Mouse (Mus musculus): ENCODE measurements around the gene Pkig. TPM values are rescaled to one million over a fixed set of nuclear protein-coding genes. Genes with fewer than 3 reads are reported as not detected.

Gene Pkig
- total and polyA plus RNA-seq, 3 experiments = 225 to 364 (median 227) TPM

DNA sequence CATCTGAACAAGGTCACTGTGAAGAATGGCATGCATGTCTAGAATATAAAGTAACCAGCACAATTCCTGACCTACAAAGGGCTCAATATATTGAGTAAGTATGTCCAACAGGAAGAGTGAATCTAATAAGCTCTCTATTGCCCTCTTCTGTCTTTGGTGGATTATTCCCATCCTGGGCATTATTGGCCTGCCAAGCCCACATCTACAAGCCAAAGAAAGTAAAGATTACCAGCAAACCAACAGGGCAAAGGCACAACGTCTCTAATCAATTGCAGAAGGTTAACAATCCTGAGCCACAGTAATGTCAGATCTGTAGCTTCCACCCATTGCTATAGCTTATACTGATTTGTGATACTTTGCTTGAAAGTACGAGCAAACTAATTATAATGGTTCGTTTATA lies 17.7 kb upstream of the Pkig start:
- DNase-seq (ENCODE audit: extremely low read depth) = no peak
- H3K9me3 ChIP-seq (replicated peaks; ENCODE audit: low read length) = no peaks in the 10 kb centered on the region
- H3K4me2 ChIP-seq (ENCODE audit: insufficient read depth, low read depth, poor library complexity, severe bottlenecking) = peak overlapping the region; percentile 100
- H3K4me3 ChIP-seq (replicated peaks in 1 of 3; ENCODE audit: low read depth in 2 of 3, low read length in 2 of 3, poor library complexity in 1 of 3) = peak overlapping the region; percentile 33 to 53 (median 50)
- H3K27ac ChIP-seq (ENCODE audit: insufficient read depth, low read depth) = peak overlapping the region; percentile 70; the same call in 1 of the 2 replicates
- peaks cover 86% of the 10 kb centered on the region for H3K79me2 ChIP-seq (replicated peaks; ENCODE audit: control insufficient read depth, extremely low read depth, insufficient read depth, poor library complexity, severe bottlenecking)
- dilution Hi-C loops (cut with MboI; ENCODE audit: extremely low pct_ligation_motif_present, extremely low pct_unique_long_range_greater_than_20kb, low sequenced_read_pairs) = no loop called here
- H3K9ac ChIP-seq (ENCODE audit: insufficient read depth, low read depth) = peak overlapping the region; percentile 80; the same call in 1 of the 2 replicates
- peaks cover 44 to 59% of the 10 kb centered on the region in 2 experiments for H3K36me3 ChIP-seq (replicated peaks in 1 of 2; ENCODE audit: control insufficient read depth in 1 of 2, insufficient read depth in 1 of 2, low read length in 1 of 2)
- H3K27me3 ChIP-seq (replicated peaks) = no peaks in the 10 kb centered on the region
- in situ Hi-C loops (cut with MboI; ENCODE audit: low pct_ligation_motif_present, low pct_unique_long_range_greater_than_20kb, low sequenced_read_pairs) = no loop called here
- H3K4me1 ChIP-seq (ENCODE audit: control insufficient read depth in 1 of 2, insufficient read depth in 2 of 2) = peaks cover 9 to 52% of the 10 kb centered on the region in 2 experiments
- TF ChIP-seq CHD1 (IDR thresholded peaks at IDR 0.05; ENCODE audit: low read depth, low read length) (peak; percentile 79), CTCF (conservative IDR thresholded peaks at IDR 0.05 in 1 of 2, IDR thresholded peaks at IDR 0.05 in 1 of 2; ENCODE audit: low read depth in 2 of 2, low read length in 2 of 2) (peak in 1 of 2 experiments; percentile 35; a peak in 2 of 4 replicates), SIN3A (IDR thresholded peaks at IDR 0.05; ENCODE audit: low read length) (0 out of 2 replicates have a peak, but pooled peaks have one; percentile 44), RCOR1 (conservative IDR thresholded peaks at IDR 0.05; ENCODE audit: low read depth, low read length) (no peak), SMC3 (IDR thresholded peaks at IDR 0.05; ENCODE audit: low read depth, low read length) (no peak), HCFC1 (IDR thresholded peaks at IDR 0.05; ENCODE audit: low read depth, low read length) (no peak), ZMIZ1 (IDR thresholded peaks at IDR 0.05; ENCODE audit: low read depth, low read length) (no peak), IRF4 (IDR thresholded peaks at IDR 0.05; ENCODE audit: low read depth, low read length) (no peak), MAZ (IDR thresholded peaks at IDR 0.05; ENCODE audit: low read depth, low read length) (no peak), ZNF384 (IDR thresholded peaks at IDR 0.05; ENCODE audit: low read depth, low read length) (no peak)

DNA sequence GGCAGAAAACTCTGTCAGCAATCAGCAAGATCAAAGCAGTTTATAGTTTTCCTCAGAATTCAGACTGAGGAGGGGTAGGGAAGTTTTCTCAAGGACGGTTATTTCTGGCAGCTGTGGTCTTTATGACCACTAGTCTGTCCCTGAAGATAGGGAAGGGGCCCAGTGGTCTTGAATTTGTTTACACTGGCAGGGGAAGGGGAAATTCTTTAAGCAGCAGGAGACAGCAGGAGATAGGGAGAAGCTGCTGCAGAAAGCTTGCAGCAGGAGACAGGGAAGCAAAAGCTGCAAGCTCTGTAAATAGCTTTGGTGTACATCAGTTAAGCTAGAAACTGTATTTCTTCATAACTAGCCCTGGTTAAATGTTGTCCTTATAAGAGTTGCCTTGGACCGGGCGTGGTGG lies 16.5 kb upstream of the Pkig start:
- Histone ChIP-seq H3K4me2 (ENCODE audit: insufficient read depth, low read depth, poor library complexity, severe bottlenecking) (peak overlapping the region; percentile 100), H3K9me3 (replicated peaks; ENCODE audit: low read length) (no peaks in the 10 kb centered on the region), H3K27me3 (replicated peaks) (no peaks in the 10 kb centered on the region), H3K4me1 (ENCODE audit: control insufficient read depth in 1 of 2, insufficient read depth in 2 of 2) (peaks cover 11 to 47% of the 10 kb centered on the region in 2 experiments), H3K9ac (ENCODE audit: insufficient read depth, low read depth) (peak overlapping the region; percentile 36), H3K4me3 (replicated peaks in 1 of 3; ENCODE audit: low read depth in 2 of 3, low read length in 2 of 3, poor library complexity in 1 of 3) (peak overlapping the region; percentile 16 to 39 (median 36)), H3K36me3 (replicated peaks in 1 of 2; ENCODE audit: control insufficient read depth in 1 of 2, insufficient read depth in 1 of 2, low read length in 1 of 2) (peaks cover 39 to 47% of the 10 kb centered on the region in 2 experiments), H3K79me2 (replicated peaks; ENCODE audit: control insufficient read depth, extremely low read depth, insufficient read depth, poor library complexity, severe bottlenecking) (peaks cover 75% of the 10 kb centered on the region), H3K27ac (ENCODE audit: insufficient read depth, low read depth) (peak overlapping the region; percentile 83)
- in situ Hi-C loops (cut with MboI; ENCODE audit: low pct_ligation_motif_present, low pct_unique_long_range_greater_than_20kb, low sequenced_read_pairs) (no loop called here), dilution Hi-C loops (cut with MboI; ENCODE audit: extremely low pct_ligation_motif_present, extremely low pct_unique_long_range_greater_than_20kb, low sequenced_read_pairs) (no loop called here)
- TF ChIP-seq MAZ (IDR thresholded peaks at IDR 0.05; ENCODE audit: low read depth, low read length) (no peak), ZNF384 (IDR thresholded peaks at IDR 0.05; ENCODE audit: low read depth, low read length) (no peak)
- no peak for DNase-seq (ENCODE audit: extremely low read depth)

DNA sequence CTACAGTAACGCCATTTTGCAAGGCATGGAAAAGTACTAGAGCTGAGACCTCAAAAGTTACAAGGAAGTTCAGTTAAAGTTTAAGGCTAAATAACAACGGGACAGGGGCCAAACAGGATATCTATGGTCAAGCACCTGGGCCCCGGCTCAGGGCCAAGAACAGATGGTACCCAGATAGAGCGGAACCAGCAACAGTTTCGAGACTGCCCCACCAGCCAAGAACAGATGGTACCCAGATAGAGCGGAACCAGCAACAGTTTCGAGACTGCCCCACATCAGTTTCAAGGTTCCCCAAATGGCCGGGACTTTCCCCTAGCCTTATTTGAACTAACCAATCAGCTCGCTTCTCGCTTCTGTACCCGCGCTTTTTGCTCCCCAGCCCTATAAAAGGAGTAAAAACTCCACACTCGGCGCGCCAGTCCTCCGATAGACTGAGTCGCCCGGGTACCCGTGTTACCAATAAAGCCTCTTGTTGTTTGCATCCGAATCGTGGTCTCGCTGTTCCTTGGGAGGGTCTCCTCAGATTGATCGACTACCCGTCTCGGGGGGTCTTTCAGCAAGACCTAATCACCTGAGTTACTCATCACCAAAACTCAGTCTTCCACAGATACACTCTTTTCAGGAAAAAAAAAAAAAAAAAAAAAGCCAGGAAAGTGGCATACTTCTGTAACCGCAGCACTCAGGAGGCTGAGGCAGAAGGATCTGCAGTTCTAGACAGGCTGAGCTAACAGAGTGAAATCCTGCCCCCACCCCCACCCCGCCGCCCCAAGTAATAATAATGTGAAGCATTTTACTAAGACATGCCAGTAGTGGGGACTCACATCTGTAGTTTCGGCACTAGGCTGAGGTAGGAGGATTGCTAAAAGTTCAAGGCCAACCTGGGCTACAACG lies 15.3 kb upstream of the Pkig start:
- in situ Hi-C loops (cut with MboI; ENCODE audit: low pct_ligation_motif_present, low pct_unique_long_range_greater_than_20kb, low sequenced_read_pairs) = no loop called here
- peak; percentile 97 for DNase-seq (ENCODE audit: extremely low read depth)
- Histone ChIP-seq H3K36me3 (replicated peaks in 1 of 2; ENCODE audit: control insufficient read depth in 1 of 2, insufficient read depth in 1 of 2, low read length in 1 of 2) (peaks cover 28 to 34% of the 10 kb centered on the region in 2 experiments), H3K79me2 (replicated peaks; ENCODE audit: control insufficient read depth, extremely low read depth, insufficient read depth, poor library complexity, severe bottlenecking) (peaks cover 62% of the 10 kb centered on the region), H3K4me3 (replicated peaks in 1 of 3; ENCODE audit: low read depth in 2 of 3, low read length in 2 of 3, poor library complexity in 1 of 3) (peak overlapping the region; percentile 71 to 77 (median 75)), H3K4me2 (ENCODE audit: insufficient read depth, low read depth, poor library complexity, severe bottlenecking) (peak overlapping the region; percentile 100), H3K27ac (ENCODE audit: insufficient read depth, low read depth) (peak overlapping the region; percentile 98), H3K27me3 (replicated peaks) (no peaks in the 10 kb centered on the region), H3K9me3 (replicated peaks; ENCODE audit: low read length) (no peaks in the 10 kb centered on the region), H3K9ac (ENCODE audit: insufficient read depth, low read depth) (peak overlapping the region; percentile 84), H3K4me1 (ENCODE audit: control insufficient read depth in 1 of 2, insufficient read depth in 2 of 2) (peaks cover 5 to 44% of the 10 kb centered on the region in 2 experiments)
- dilution Hi-C loops (cut with MboI; ENCODE audit: extremely low pct_ligation_motif_present, extremely low pct_unique_long_range_greater_than_20kb, low sequenced_read_pairs) = no loop called here
- TF ChIP-seq IRF4 (IDR thresholded peaks at IDR 0.05; ENCODE audit: low read depth, low read length) = peak; percentile 95
- peak; percentile 97 for TF ChIP-seq NELFE (IDR thresholded peaks at IDR 0.05; ENCODE audit: low read depth, low read length)
- TF ChIP-seq MEF2A (IDR thresholded peaks at IDR 0.05; ENCODE audit: borderline replicate concordance, low read depth, low read length) = peak; percentile 93
- TF ChIP-seq MAFK (IDR thresholded peaks at IDR 0.05; ENCODE audit: insufficient replicate concordance, low read length) = no peak; the same call in 1 of the 2 replicates
- peak; percentile 61 for TF ChIP-seq ELF1 (IDR thresholded peaks at IDR 0.05; ENCODE audit: low read depth, low read length)
- TF ChIP-seq MXI1 (IDR thresholded peaks at IDR 0.05; ENCODE audit: low read depth, low read length) = no peak; the same call in none of the 2 replicates
- TF ChIP-seq ETS1 (conservative IDR thresholded peaks at IDR 0.05; ENCODE audit: low read depth, low read length) = peak; percentile 79
- TF ChIP-seq ZC3H11A (IDR thresholded peaks at IDR 0.05; ENCODE audit: low read depth, low read length) = no peak
- peak; percentile 79 for TF ChIP-seq MYC (IDR thresholded peaks at IDR 0.05; ENCODE audit: low read depth, low read length)
- TF ChIP-seq CTCF (conservative IDR thresholded peaks at IDR 0.05 in 1 of 2, IDR thresholded peaks at IDR 0.05 in 1 of 2; ENCODE audit: low read depth in 2 of 2, low read length in 2 of 2) = no peak; a peak in 1 of 4 replicates
- 0 out of 2 replicates have a peak, but pooled peaks have one; percentile 10 for TF ChIP-seq JUND (conservative IDR thresholded peaks at IDR 0.05; ENCODE audit: low read depth, low read length)
- TF ChIP-seq RCOR1 (conservative IDR thresholded peaks at IDR 0.05; ENCODE audit: low read depth, low read length) = peak; percentile 96; the same call in 1 of the 2 replicates
- peak; percentile 100 for TF ChIP-seq TCF12 (IDR thresholded peaks at IDR 0.05; ENCODE audit: low read depth, low read length)
- peak; percentile 96 for TF ChIP-seq TBP (conservative IDR thresholded peaks at IDR 0.05; ENCODE audit: low read depth, low read length)

All from CH12.LX (cell line).